Mouse (Mus musculus): ENCODE measurements around the gene Grip2. TPM values are rescaled to one million over a fixed set of nuclear protein-coding genes. Genes with fewer than 3 reads are reported as not detected.
A peak's percentile ranks its signal among the peaks of the same experiment; 100 is the strongest.

The Grip2 gene
- 0.06 and 0.20 TPM in 2 replicates for polyA plus RNA-seq (2014; fragmentation: Nextera tagmentation; extraction: Ambion mirVana)

- no peaks in the 10 kb centered on the region for H3K9me3 ChIP-seq (ENCODE audit: control insufficient read depth, low read length)
- no peak within 1 kb of the TSS for H3K4me3 ChIP-seq (ENCODE audit: low read length)
- ATAC-seq (ENCODE audit: low FRiP score, low TSS enrichment) = no peak
- H3K27ac ChIP-seq (ENCODE audit: low read depth, low read length) = no peak within 1 kb of the TSS
- H3K4me2 ChIP-seq (replicated peaks; ENCODE audit: low read depth, low read length) = no peak within 1 kb of the TSS
- H3K36me3 ChIP-seq (ENCODE audit: control insufficient read depth, insufficient read depth, low read length) = no peaks in the 10 kb centered on the region
- no peak within 1 kb of the TSS for H3K9ac ChIP-seq (ENCODE audit: low read depth, low read length)
- H3K27me3 ChIP-seq (ENCODE audit: control insufficient read depth, insufficient read depth, low read length) = no peaks in the 10 kb centered on the region
- 57% methylated on average over 8 of the region's 11 CpGs for WGBS
- H3K4me1 ChIP-seq (ENCODE audit: control insufficient read depth, insufficient read depth, low read length) = no peaks in the 10 kb centered on the region
Observed at GRCm38 (mm10) chr6:91827016-91827570, at the start of gene Grip2. Gene Grip2 (minus strand): TSS chr6:91827250.

GRCm38 (mm10) chr6:91872781-91873180 is 45.7 kb upstream of the Grip2 start:
- Histone ChIP-seq H3K4me1 (ENCODE audit: control insufficient read depth, insufficient read depth, low read length) (no peaks in the 10 kb centered on the region), H3K4me2 (replicated peaks; ENCODE audit: low read depth, low read length) (no peak overlapping the region), H3K4me3 (ENCODE audit: low read length) (no peak overlapping the region), H3K9ac (ENCODE audit: low read depth, low read length) (no peak overlapping the region), H3K36me3 (ENCODE audit: control insufficient read depth, insufficient read depth, low read length) (no peaks in the 10 kb centered on the region), H3K9me3 (ENCODE audit: control insufficient read depth, low read length) (no peaks in the 10 kb centered on the region), H3K27me3 (ENCODE audit: control insufficient read depth, insufficient read depth, low read length) (no peaks in the 10 kb centered on the region), H3K27ac (ENCODE audit: low read depth, low read length) (no peak overlapping the region)
- no peak for ATAC-seq (ENCODE audit: low FRiP score, low TSS enrichment)
- WGBS = 59% methylated on average over 2 of the region's 2 CpGs

GRCm38 (mm10) chr6:91868091-91868490 is 41.0 kb upstream of the Grip2 start:
- Histone ChIP-seq H3K4me1 (ENCODE audit: control insufficient read depth, insufficient read depth, low read length) (no peaks in the 10 kb centered on the region), H3K4me2 (replicated peaks; ENCODE audit: low read depth, low read length) (no peak overlapping the region), H3K36me3 (ENCODE audit: control insufficient read depth, insufficient read depth, low read length) (no peaks in the 10 kb centered on the region), H3K27ac (ENCODE audit: low read depth, low read length) (no peak overlapping the region), H3K27me3 (ENCODE audit: control insufficient read depth, insufficient read depth, low read length) (no peaks in the 10 kb centered on the region), H3K9me3 (ENCODE audit: control insufficient read depth, low read length) (no peaks in the 10 kb centered on the region), H3K4me3 (ENCODE audit: low read length) (no peak overlapping the region), H3K9ac (ENCODE audit: low read depth, low read length) (no peak overlapping the region)
- WGBS = 83% methylated on average over 5 of the region's 5 CpGs
- ATAC-seq (ENCODE audit: low FRiP score, low TSS enrichment) = no peak

GRCm38 (mm10) chr6:91865601-91866000 is 38.6 kb upstream of the Grip2 start:
- Histone ChIP-seq H3K4me2 (replicated peaks; ENCODE audit: low read depth, low read length) (no peak overlapping the region), H3K4me1 (ENCODE audit: control insufficient read depth, insufficient read depth, low read length) (no peaks in the 10 kb centered on the region), H3K9me3 (ENCODE audit: control insufficient read depth, low read length) (no peaks in the 10 kb centered on the region), H3K27ac (ENCODE audit: low read depth, low read length) (no peak overlapping the region), H3K36me3 (ENCODE audit: control insufficient read depth, insufficient read depth, low read length) (no peaks in the 10 kb centered on the region), H3K27me3 (ENCODE audit: control insufficient read depth, insufficient read depth, low read length) (no peaks in the 10 kb centered on the region), H3K9ac (ENCODE audit: low read depth, low read length) (no peak overlapping the region), H3K4me3 (ENCODE audit: low read length) (no peak overlapping the region)
- no peak for ATAC-seq (ENCODE audit: low FRiP score, low TSS enrichment)
- 86% methylated on average over 11 of the region's 11 CpGs for WGBS

- H3K9ac ChIP-seq (ENCODE audit: low read depth, low read length) = no peak overlapping the region
- no peak overlapping the region for H3K4me3 ChIP-seq (ENCODE audit: low read length)
- H3K9me3 ChIP-seq (ENCODE audit: control insufficient read depth, low read length) = no peaks in the 10 kb centered on the region
- H3K4me2 ChIP-seq (replicated peaks; ENCODE audit: low read depth, low read length) = no peak overlapping the region
- ATAC-seq (ENCODE audit: low FRiP score, low TSS enrichment) = no peak
- no peaks in the 10 kb centered on the region for H3K36me3 ChIP-seq (ENCODE audit: control insufficient read depth, insufficient read depth, low read length)
- H3K4me1 ChIP-seq (ENCODE audit: control insufficient read depth, insufficient read depth, low read length) = no peaks in the 10 kb centered on the region
- WGBS = 79% methylated on average over 5 of the region's 5 CpGs
- no peak overlapping the region for H3K27ac ChIP-seq (ENCODE audit: low read depth, low read length)
- no peaks in the 10 kb centered on the region for H3K27me3 ChIP-seq (ENCODE audit: control insufficient read depth, insufficient read depth, low read length)
Observed at GRCm38 (mm10) chr6:91864595-91864994, 37.5 kb upstream of the Grip2 start.

GRCm38 (mm10) chr6:91862848-91863247 is 35.8 kb upstream of the Grip2 start:
- Histone ChIP-seq H3K4me3 (ENCODE audit: low read length) (no peak overlapping the region), H3K4me1 (ENCODE audit: control insufficient read depth, insufficient read depth, low read length) (no peaks in the 10 kb centered on the region), H3K4me2 (replicated peaks; ENCODE audit: low read depth, low read length) (no peak overlapping the region), H3K36me3 (ENCODE audit: control insufficient read depth, insufficient read depth, low read length) (no peaks in the 10 kb centered on the region), H3K27ac (ENCODE audit: low read depth, low read length) (no peak overlapping the region), H3K9me3 (ENCODE audit: control insufficient read depth, low read length) (no peaks in the 10 kb centered on the region), H3K27me3 (ENCODE audit: control insufficient read depth, insufficient read depth, low read length) (no peaks in the 10 kb centered on the region), H3K9ac (ENCODE audit: low read depth, low read length) (no peak overlapping the region)
- ATAC-seq (ENCODE audit: low FRiP score, low TSS enrichment) = no peak

- H3K27me3 ChIP-seq (ENCODE audit: control insufficient read depth, insufficient read depth, low read length) = peaks cover 3% of the 10 kb centered on the region; the same call in 1 of the 2 replicates
- H3K4me2 ChIP-seq (replicated peaks; ENCODE audit: low read depth, low read length) = no peak overlapping the region
- H3K4me3 ChIP-seq (ENCODE audit: low read length) = no peak overlapping the region
- no peaks in the 10 kb centered on the region for H3K4me1 ChIP-seq (ENCODE audit: control insufficient read depth, insufficient read depth, low read length)
- H3K9ac ChIP-seq (ENCODE audit: low read depth, low read length) = no peak overlapping the region
- H3K9me3 ChIP-seq (ENCODE audit: control insufficient read depth, low read length) = no peaks in the 10 kb centered on the region
- WGBS = 68% methylated on average over 5 of the region's 5 CpGs
- no peaks in the 10 kb centered on the region for H3K36me3 ChIP-seq (ENCODE audit: control insufficient read depth, insufficient read depth, low read length)
- no peak for ATAC-seq (ENCODE audit: low FRiP score, low TSS enrichment)
- H3K27ac ChIP-seq (ENCODE audit: low read depth, low read length) = no peak overlapping the region
Observed at GRCm38 (mm10) chr6:91858339-91858738, 31.3 kb upstream of the Grip2 start.

- Histone ChIP-seq H3K9me3 (ENCODE audit: control insufficient read depth, low read length) (no peaks in the 10 kb centered on the region), H3K27ac (ENCODE audit: low read depth, low read length) (no peak overlapping the region), H3K4me1 (ENCODE audit: control insufficient read depth, insufficient read depth, low read length) (no peaks in the 10 kb centered on the region), H3K9ac (ENCODE audit: low read depth, low read length) (no peak overlapping the region), H3K36me3 (ENCODE audit: control insufficient read depth, insufficient read depth, low read length) (no peaks in the 10 kb centered on the region), H3K4me2 (replicated peaks; ENCODE audit: low read depth, low read length) (no peak overlapping the region), H3K4me3 (ENCODE audit: low read length) (no peak overlapping the region), H3K27me3 (ENCODE audit: control insufficient read depth, insufficient read depth, low read length) (peaks cover 3% of the 10 kb centered on the region; the same call in 1 of the 2 replicates)
- 12% methylated on average over 2 of the region's 2 CpGs for WGBS
- ATAC-seq (ENCODE audit: low FRiP score, low TSS enrichment) = no peak
Observed at GRCm38 (mm10) chr6:91852550-91852949, 25.5 kb upstream of the Grip2 start.

- H3K4me3 ChIP-seq (ENCODE audit: low read length) = peak overlapping the region; percentile 45
- H3K27me3 ChIP-seq (ENCODE audit: control insufficient read depth, insufficient read depth, low read length) = peaks cover 73% of the 10 kb centered on the region
- no peak overlapping the region for H3K27ac ChIP-seq (ENCODE audit: low read depth, low read length)
- peak overlapping the region; percentile 35; the same call in 1 of the 2 replicates for H3K9ac ChIP-seq (ENCODE audit: low read depth, low read length)
- peak overlapping the region; percentile 87 for H3K4me2 ChIP-seq (replicated peaks; ENCODE audit: low read depth, low read length)
- no peaks in the 10 kb centered on the region for H3K36me3 ChIP-seq (ENCODE audit: control insufficient read depth, insufficient read depth, low read length)
- H3K9me3 ChIP-seq (ENCODE audit: control insufficient read depth, low read length) = no peaks in the 10 kb centered on the region
- 0 out of 2 replicates have a peak, but pooled peaks cover 6% of the 10 kb centered on the region for H3K4me1 ChIP-seq (ENCODE audit: control insufficient read depth, insufficient read depth, low read length)
- 5% methylated on average over 49 of the region's 69 CpGs for WGBS
- no peak for ATAC-seq (ENCODE audit: low FRiP score, low TSS enrichment)
Observed at GRCm38 (mm10) chr6:91843628-91844153, 16.6 kb upstream of the Grip2 start.

Measured in kidney, embryonic 14.5 days (tissue).